7 mouse cellular contexts compared by ENCODE assay signal in genomic region chr17:4834065-4834464, GRCm38 (mm10).
A peak's percentile ranks its signal among the peaks of the same experiment; 100 is the strongest.
DNase-seq lines count a peak whose midpoint lies in the region; ATAC-seq and TF ChIP-seq lines count a peak whose summit lies in the region.

No protein-coding gene starts in this region.

- H3K4me2 ChIP-seq in liver, postnatal 0 days (ENCODE audit: low read depth, low read length), result no peak overlapping the region

- no peak for TF ChIP-seq EP300 in liver, postnatal 0 days (IDR thresholded peaks at IDR 0.05; ENCODE audit: low read depth)

- H3K9me3 ChIP-seq in liver, postnatal 0 days (ENCODE audit: low read length), result no peaks in the 10 kb centered on the region

- no peak overlapping the region for H3K27ac ChIP-seq in liver, postnatal 0 days (ENCODE audit: low read depth)

- peak; percentile 50; the same call in 1 of the 2 replicates for ATAC-seq in megakaryocyte-erythroid progenitor cell, adult 5-6 weeks (replicated peaks; ENCODE audit: low FRiP score, low TSS enrichment, poor library complexity, severe bottlenecking)
- no peak for ATAC-seq in liver, postnatal 0 days
- ATAC-seq in frontal cortex, adult (ENCODE audit: low TSS enrichment), result no peak

- no peaks in the 10 kb centered on the region for H3K36me3 ChIP-seq in liver, postnatal 0 days (replicated peaks; ENCODE audit: insufficient read depth, low read length)

- no peak overlapping the region for H3K4me3 ChIP-seq in liver, postnatal 0 days (ENCODE audit: low read depth, low read length)

- WGBS in liver, postnatal 0 days (ENCODE audit: insufficient replicate concordance), result 67% methylated on average over 7 of the region's 7 CpGs

- TF ChIP-seq CTCF in brain, embryonic 14.5 days (IDR thresholded peaks at IDR 0.05; ENCODE audit: borderline replicate concordance, extremely low read depth, insufficient read depth, insufficient read length), result no peak
- TF ChIP-seq CTCF in liver, postnatal 0 days (IDR thresholded peaks at IDR 0.05; ENCODE audit: low read depth), result no peak

- no peaks in the 10 kb centered on the region for H3K4me1 ChIP-seq in liver, postnatal 0 days (ENCODE audit: insufficient read depth)

- DNase-seq in adrenal gland, adult 2 months, result peak; percentile 81
- DNase-seq in brain, embryonic 14.5 days (ENCODE audit: low read depth), result peak; percentile 7
- peak; percentile 61 for DNase-seq in kidney, postnatal 10 days
- no peak for DNase-seq in yolk sac, embryonic 10.5 days (ENCODE audit: low spot score)
- DNase-seq in liver, postnatal 0 days, result no peak

- H3K9ac ChIP-seq in liver, postnatal 0 days (replicated peaks), result no peak overlapping the region

- no peak for TF ChIP-seq POLR2A in brain, embryonic 14.5 days (IDR thresholded peaks at IDR 0.05; ENCODE audit: borderline replicate concordance, extremely low read depth, insufficient read depth, insufficient read length, poor library complexity, severe bottlenecking)

- H3K27me3 ChIP-seq in liver, postnatal 0 days (ENCODE audit: insufficient read depth, low read length), result no peaks in the 10 kb centered on the region

Comparison
In these comparisons a context has a peak if more than half of its experiments do, and no peak if none do; other contexts are left out.
1. DNase-seq: peak in adrenal gland, adult 2 months (single experiment), brain, embryonic 14.5 days (single experiment) and kidney, postnatal 10 days (single experiment); none in yolk sac, embryonic 10.5 days (single experiment) and liver, postnatal 0 days (single experiment).